In the genomic region with DNA sequence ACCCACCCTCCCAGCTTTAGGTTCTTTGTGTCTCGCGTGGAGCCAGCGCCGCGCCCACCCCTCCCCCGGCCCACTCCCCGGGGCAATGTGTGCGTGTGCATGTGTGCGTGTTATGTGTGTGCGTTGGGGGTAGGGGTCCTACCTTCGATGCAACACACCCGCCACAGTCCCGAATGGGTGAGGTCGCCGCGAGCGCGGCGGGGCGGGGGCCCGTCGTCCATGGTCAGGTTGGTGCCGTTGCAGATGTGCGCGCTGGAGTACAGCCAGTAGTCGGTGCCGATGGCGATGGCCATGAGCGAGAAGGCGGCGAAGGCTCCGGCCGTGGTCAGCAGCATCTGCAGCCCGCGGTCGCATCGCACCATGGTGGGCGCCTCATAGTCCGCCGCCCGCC, we compare ENCODE assay signal across 8 mouse cellular contexts. TPM values are rescaled to one million over a fixed set of nuclear protein-coding genes. Genes with fewer than 3 reads are reported as not detected.
DNase-seq lines count a peak whose midpoint lies in the region; ATAC-seq and TF ChIP-seq lines count a peak whose summit lies in the region.

No protein-coding gene starts in this region.

- TF ChIP-seq POLR2A in thymus, adult 2 months (IDR thresholded peaks at IDR 0.05; ENCODE audit: control insufficient read depth, extremely low read depth, insufficient read depth, low read length, poor library complexity): no peak

- H3K4me2 ChIP-seq in lung, embryonic 14.5 days: peak overlapping the region; percentile 99
- peak overlapping the region; percentile 87 for H3K4me2 ChIP-seq in hindbrain, embryonic 11.5 days (replicated peaks; ENCODE audit: low read depth, low read length)
- H3K4me2 ChIP-seq in liver, embryonic 15.5 days: peak overlapping the region; percentile 46

- under 1% methylated on average over 41 of the region's 41 CpGs for WGBS in lung, embryonic 14.5 days
- under 1% methylated on average over 41 of the region's 41 CpGs for WGBS in embryonic facial prominence, embryonic 10.5 days
- 1% methylated on average over 35 of the region's 41 CpGs for WGBS in hindbrain, embryonic 11.5 days
- WGBS in liver, embryonic 15.5 days (ENCODE audit: insufficient replicate concordance): 0% methylated on average over 33 of the region's 41 CpGs
- 4% methylated on average over 41 of the region's 41 CpGs for WGBS in thymus, adult 2 months

- peak; percentile 59 for DNase-seq in lung, embryonic 14.5 days
- no peak for DNase-seq in lung, postnatal 10 days
- peak; percentile 70 for DNase-seq in embryonic facial prominence, embryonic 10.5 days (ENCODE audit: low spot score)
- peak; percentile 68 for DNase-seq in hindbrain, embryonic 11.5 days (ENCODE audit: low spot score)
- DNase-seq in thymus, adult 2 months: peak; percentile 30
- no peak for DNase-seq in frontal cortex, postnatal 25 days (ENCODE audit: low spot score in 2 of 2)
- DNase-seq in B cell, adult 2 months: no peak

- no peak for TF ChIP-seq CTCF in lung, embryonic 14.5 days (IDR thresholded peaks at IDR 0.05; ENCODE audit: low read depth)
- TF ChIP-seq CTCF in thymus, adult 2 months (IDR thresholded peaks at IDR 0.05; ENCODE audit: borderline replicate concordance, control insufficient read depth, extremely low read depth, insufficient read depth, low read length, poor library complexity): no peak

- H3K27me3 ChIP-seq in lung, embryonic 14.5 days (ENCODE audit: insufficient read depth, low read length): peaks cover 43% of the 10 kb centered on the region
- peaks cover 86% of the 10 kb centered on the region for H3K27me3 ChIP-seq in embryonic facial prominence, embryonic 10.5 days (replicated peaks; ENCODE audit: low read depth, poor library complexity, severe bottlenecking)
- H3K27me3 ChIP-seq in hindbrain, embryonic 11.5 days (ENCODE audit: control insufficient read depth, insufficient read depth, low read length): peaks cover 2% of the 10 kb centered on the region; the same call in 1 of the 2 replicates
- peaks cover 88% of the 10 kb centered on the region for H3K27me3 ChIP-seq in liver, embryonic 15.5 days
- peaks cover 4% of the 10 kb centered on the region; the same call in 1 of the 2 replicates for H3K27me3 ChIP-seq in thymus, adult 2 months (ENCODE audit: control insufficient read depth, insufficient read depth, low read length)

- peak; percentile 33; the same call in 1 of the 2 replicates for ATAC-seq in lung, embryonic 14.5 days (ENCODE audit: insufficient read depth)
- peak; percentile 56 for ATAC-seq in hindbrain, embryonic 11.5 days (ENCODE audit: low FRiP score)
- no peak for ATAC-seq in liver, embryonic 15.5 days (ENCODE audit: insufficient read depth)

- H3K9me3 ChIP-seq in lung, embryonic 14.5 days (ENCODE audit: low read depth, low read length): no peaks in the 10 kb centered on the region
- H3K9me3 ChIP-seq in embryonic facial prominence, embryonic 10.5 days: no peaks in the 10 kb centered on the region
- H3K9me3 ChIP-seq in hindbrain, embryonic 11.5 days (ENCODE audit: control insufficient read depth, low read length): no peaks in the 10 kb centered on the region
- no peaks in the 10 kb centered on the region for H3K9me3 ChIP-seq in liver, embryonic 15.5 days (replicated peaks)

- peak overlapping the region; percentile 60 for H3K4me3 ChIP-seq in lung, embryonic 14.5 days (ENCODE audit: low read depth, low read length)
- peak overlapping the region; percentile 69 for H3K4me3 ChIP-seq in embryonic facial prominence, embryonic 10.5 days
- H3K4me3 ChIP-seq in hindbrain, embryonic 11.5 days (ENCODE audit: low read depth, low read length): peak overlapping the region; percentile 60
- peak overlapping the region; percentile 22 for H3K4me3 ChIP-seq in liver, embryonic 15.5 days (replicated peaks)
- peak overlapping the region; percentile 52 for H3K4me3 ChIP-seq in thymus, adult 2 months (ENCODE audit: control insufficient read depth, insufficient read depth, low read length)

- H3K4me1 ChIP-seq in lung, embryonic 14.5 days (ENCODE audit: insufficient read depth): 0 out of 2 replicates have a peak, but pooled peaks cover 10% of the 10 kb centered on the region
- H3K4me1 ChIP-seq in embryonic facial prominence, embryonic 10.5 days: peaks cover 45% of the 10 kb centered on the region
- H3K4me1 ChIP-seq in hindbrain, embryonic 11.5 days (replicated peaks; ENCODE audit: control insufficient read depth, insufficient read depth, low read length): peaks cover 18% of the 10 kb centered on the region
- no peaks in the 10 kb centered on the region; the same call in 1 of the 2 replicates for H3K4me1 ChIP-seq in liver, embryonic 15.5 days (replicated peaks)
- peaks cover 44% of the 10 kb centered on the region for H3K4me1 ChIP-seq in thymus, adult 2 months (replicated peaks; ENCODE audit: control insufficient read depth, insufficient read depth, low read length)

- no peaks in the 10 kb centered on the region for H3K36me3 ChIP-seq in lung, embryonic 14.5 days (ENCODE audit: insufficient read depth)
- H3K36me3 ChIP-seq in embryonic facial prominence, embryonic 10.5 days (replicated peaks): no peaks in the 10 kb centered on the region
- no peaks in the 10 kb centered on the region for H3K36me3 ChIP-seq in hindbrain, embryonic 11.5 days (ENCODE audit: control insufficient read depth, insufficient read depth, low read length)
- H3K36me3 ChIP-seq in liver, embryonic 15.5 days (replicated peaks): no peaks in the 10 kb centered on the region
- H3K36me3 ChIP-seq in thymus, adult 2 months (ENCODE audit: control insufficient read depth, insufficient read depth, low read length): no peaks in the 10 kb centered on the region

- H3K27ac ChIP-seq in lung, embryonic 14.5 days (ENCODE audit: low read depth): no peak overlapping the region; the same call in 1 of the 2 replicates
- H3K27ac ChIP-seq in embryonic facial prominence, embryonic 10.5 days (replicated peaks): peak overlapping the region; percentile 83
- peak overlapping the region; percentile 89 for H3K27ac ChIP-seq in hindbrain, embryonic 11.5 days (ENCODE audit: low read depth, low read length)
- H3K27ac ChIP-seq in liver, embryonic 15.5 days (replicated peaks): no peak overlapping the region
- no peak overlapping the region for H3K27ac ChIP-seq in thymus, adult 2 months (ENCODE audit: control insufficient read depth, insufficient read depth, low read length)

- peak overlapping the region; percentile 48 for H3K9ac ChIP-seq in lung, embryonic 14.5 days
- peak overlapping the region; percentile 73 for H3K9ac ChIP-seq in hindbrain, embryonic 11.5 days (ENCODE audit: low read depth, low read length)
- H3K9ac ChIP-seq in liver, embryonic 15.5 days: no peak overlapping the region

RNA-seq across cellular contexts. Expression of a gene that starts 0.3 kb away (rescaled TPM):
- 2.2 and 2.3 TPM in 2 replicates for polyA plus RNA-seq in lung, embryonic 14.5 days (2014; fragmentation: Nextera tagmentation; extraction: Ambion mirVana)
- 2.9 and 3.4 TPM in 2 replicates for polyA plus RNA-seq in embryonic facial prominence, embryonic 10.5 days (2016; fragmentation: Nextera tagmentation; extraction: Ambion mirVana)
- polyA plus RNA-seq in hindbrain, embryonic 11.5 days (2014; fragmentation: Nextera tagmentation; extraction: Ambion mirVana): 28.6 and 30.7 TPM in 2 replicates
- polyA plus RNA-seq in liver, embryonic 15.5 days (2015; fragmentation: Nextera tagmentation; extraction: Ambion mirVana): 0.08 and 0.12 TPM in 2 replicates
- 4.8 and 9.0 TPM in 2 replicates for polyA plus RNA-seq in thymus, adult 2 months (2012; rRNA removed)

Comparison
In these comparisons a context has a peak if more than half of its experiments do, and no peak if none do; other contexts are left out.
1. DNase-seq: peak in lung, embryonic 14.5 days (single experiment), embryonic facial prominence, embryonic 10.5 days (single experiment), hindbrain, embryonic 11.5 days (single experiment) and thymus, adult 2 months (single experiment); none in lung, postnatal 10 days (single experiment), frontal cortex, postnatal 25 days (0 of 2) and B cell, adult 2 months (0 of 2).
2. H3K27ac ChIP-seq: peak in embryonic facial prominence, embryonic 10.5 days (single experiment) and hindbrain, embryonic 11.5 days (single experiment); none in lung, embryonic 14.5 days (single experiment), liver, embryonic 15.5 days (single experiment) and thymus, adult 2 months (single experiment).
3. H3K4me2 ChIP-seq: peak in every context shown above with its lines; median percentile 99 in lung, embryonic 14.5 days; 87 in hindbrain, embryonic 11.5 days; 46 in liver, embryonic 15.5 days.
4. Peak in every context shown above with its lines, with median percentiles within 50 percentile points of each other: H3K4me3 ChIP-seq.